Mouse (Mus musculus) heart, adult 2 months (tissue): ENCODE data around the gene Nr5a1. TPM values are rescaled to one million over a fixed set of nuclear protein-coding genes. Genes with fewer than 3 reads are reported as not detected.

Source experiments
- DNase-seq, 2 experiments: peaks; one replicate each; pipeline ENCODE4 v3.0.0; 2021
- H3K27ac ChIP-seq: fragments of 200-600 bp; 2 replicates; pipeline ENCODE4 v1.8.1; 2022
- H3K27me3 ChIP-seq: fragments of 200-500 bp; 2 replicates; pipeline ENCODE4 v1.6.1; 2012; ENCODE audit warnings: mild to moderate bottlenecking, low read length, inconsistent platforms, mixed read lengths; ENCODE audit not compliant: control insufficient read depth, insufficient read depth
- H3K36me3 ChIP-seq: fragments of 200-500 bp; 2 replicates; pipeline ENCODE4 v1.6.1; 2012; ENCODE audit warnings: low read length, inconsistent platforms; ENCODE audit not compliant: control insufficient read depth, insufficient read depth
- H3K4me1 ChIP-seq: fragments of 200-500 bp; 2 replicates; pipeline ENCODE4 v1.6.1; 2011; ENCODE audit warnings: low read length; ENCODE audit not compliant: control insufficient read depth, insufficient read depth
- H3K4me3 ChIP-seq: fragments of 200-600 bp; 2 replicates; pipeline ENCODE4 v1.8.1; 2022
- H3K79me2 ChIP-seq: fragments of 200-500 bp; replicated peaks from 2 replicates; pipeline ENCODE4 v1.6.1; 2012; ENCODE audit warnings: mild to moderate bottlenecking, inconsistent platforms, low read length, moderate library complexity, mixed read lengths; ENCODE audit not compliant: control insufficient read depth, insufficient read depth
- H3K9ac ChIP-seq: fragments of 200-500 bp; 2 replicates; pipeline ENCODE4 v1.6.1; 2012; ENCODE audit warnings: low read depth, mild to moderate bottlenecking, control low read depth, inconsistent platforms, low read length, mixed read lengths
- CTCF ChIP-seq: fragments of 200-600 bp; IDR thresholded peaks from 2 replicates; pipeline ENCODE4 v1.8.1; 2022; ENCODE audit warnings: antibody characterized with exemption, mild to moderate bottlenecking, moderate library complexity
- EP300 ChIP-seq: fragments of 200-500 bp; IDR thresholded peaks from 2 replicates; pipeline ENCODE4 v1.6.1; 2011; ENCODE audit warnings: low read depth, low read length, control low read depth; ENCODE audit not compliant: insufficient read depth
- POLR2A ChIP-seq: fragments of 200-500 bp; IDR thresholded peaks from 2 replicates; pipeline ENCODE4 v1.6.1; 2011; ENCODE audit warnings: mild to moderate bottlenecking, low read depth, low read length, control low read depth; ENCODE audit not compliant: insufficient read depth
- WGBS: fragments of 180-500 bp; shearing (Covaris S2); methylation state at CpG from one replicate; pipeline ENCODE4 v1.1.7; 2018; 5-methylcytosine and 5-hydroxymethylcytosine counted together
- intact Hi-C: fragments of 180-260 bp; cut with DNase I; formaldehyde crosslinking; loops from one replicate; pipeline ENCODE4 v1.15.1; 2025
- polyA plus RNA-seq: library from polyadenylated mRNA; depleted of rRNA; stranded (reverse); fragments of >200 nt; gene quantifications from 2 replicates; pipeline ENCODE4 v1.2.3, GENCODE M21; 2012
- total RNA-seq, 2 experiments: library from RNA; stranded (reverse); gene quantifications; 2 replicates each; pipeline ENCODE4 v1.2.3; 2021

Gene Nr5a1
- total and polyA plus RNA-seq, 3 experiments, result 0.16 TPM; not detected in 2

DNA sequence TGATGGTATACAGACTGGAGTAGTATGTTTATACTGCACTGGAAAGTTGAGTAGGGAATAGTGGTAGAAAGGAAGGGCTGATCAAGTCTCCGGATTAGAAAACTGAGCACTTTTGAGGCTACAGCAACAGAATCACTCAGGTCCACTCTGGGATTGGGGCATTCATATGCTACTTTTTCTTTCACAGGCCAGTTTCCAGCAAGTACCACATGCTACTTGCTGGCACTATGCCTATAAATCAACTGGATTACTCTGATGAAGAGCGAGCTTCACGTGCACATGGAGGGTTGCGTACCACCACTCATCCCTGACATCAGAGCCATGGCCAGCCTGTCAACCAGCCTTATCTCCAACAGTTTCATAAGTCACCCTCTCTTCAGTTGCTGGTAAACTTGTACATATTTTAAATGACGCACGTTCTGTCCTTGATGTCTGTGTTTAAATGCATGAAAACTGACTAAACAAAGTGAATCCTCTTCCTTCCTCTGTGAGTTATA, 16.0 kb upstream of the Nr5a1 start:
- no peak for DNase-seq

DNA sequence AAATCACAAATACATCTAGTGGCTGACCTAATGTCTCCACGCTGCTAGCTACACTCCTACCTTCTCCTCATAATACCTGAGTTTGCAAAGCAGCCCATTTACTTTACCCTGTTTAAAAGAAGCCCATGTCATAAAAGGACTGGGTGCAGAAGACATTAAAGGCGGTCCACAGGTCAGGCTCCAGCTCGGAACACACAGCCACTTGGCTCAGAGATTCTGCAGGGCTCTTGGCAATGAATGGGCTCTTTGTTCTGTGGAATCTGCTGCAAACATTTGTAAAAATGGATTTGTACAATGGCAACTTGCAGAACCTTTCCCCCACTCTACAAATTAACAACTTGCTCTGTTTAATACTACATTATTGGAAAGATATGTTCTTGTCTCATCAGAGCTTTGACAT, 11.1 kb upstream of the Nr5a1 start:
- Histone ChIP-seq H3K27ac (no peak overlapping the region), H3K4me3 (no peak overlapping the region), H3K9ac (no peak overlapping the region), H3K27me3 (no peaks in the 10 kb centered on the region), H3K79me2 (no peaks in the 10 kb centered on the region), H3K36me3 (no peaks in the 10 kb centered on the region), H3K4me1 (no peaks in the 10 kb centered on the region)
- 69% methylated on average over 3 of the region's 3 CpGs for WGBS
- no peak for DNase-seq
- TF ChIP-seq EP300 (no peak), POLR2A (no peak), CTCF (no peak)
- intact Hi-C loops, result no loop called here

More for the DNA sequence above, 16.0 kb upstream of the Nr5a1 start:
- Histone ChIP-seq H3K27me3 (no peaks in the 10 kb centered on the region), H3K9ac (no peak overlapping the region), H3K4me1 (no peaks in the 10 kb centered on the region), H3K36me3 (no peaks in the 10 kb centered on the region), H3K4me3 (no peak overlapping the region), H3K27ac (no peak overlapping the region), H3K79me2 (no peaks in the 10 kb centered on the region)
- intact Hi-C loops, result no loop called here
- no peak for TF ChIP-seq CTCF
- no peak for TF ChIP-seq POLR2A
- no peak for TF ChIP-seq EP300
- 93% methylated on average over 6 of the region's 6 CpGs for WGBS

DNA sequence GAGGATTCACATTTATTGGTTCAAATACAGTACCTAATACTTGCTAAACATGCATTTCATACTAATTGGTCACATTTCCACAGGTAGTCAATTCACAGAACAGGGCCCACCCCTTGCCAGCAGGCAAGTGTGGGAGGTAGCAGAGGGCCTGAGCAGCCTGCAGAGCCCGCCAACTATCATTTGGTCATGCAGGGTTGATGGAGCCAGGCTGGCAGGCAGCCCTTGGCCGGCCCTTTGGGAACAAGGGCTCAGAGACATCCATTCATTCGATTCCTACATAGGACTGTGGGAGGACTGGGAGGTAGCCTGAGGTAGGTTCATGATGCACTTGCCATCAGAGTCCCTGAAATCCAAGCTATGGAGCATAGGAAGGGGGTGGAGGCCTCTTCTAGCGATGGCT, 9.0 kb upstream of the Nr5a1 start:
- Histone ChIP-seq H3K36me3 (no peaks in the 10 kb centered on the region), H3K27ac (no peak overlapping the region), H3K4me3 (no peak overlapping the region), H3K79me2 (no peaks in the 10 kb centered on the region), H3K27me3 (no peaks in the 10 kb centered on the region), H3K4me1 (no peaks in the 10 kb centered on the region), H3K9ac (no peak overlapping the region)
- intact Hi-C loops, result no loop called here
- DNase-seq, result no peak
- 81% methylated on average over 4 of the region's 4 CpGs for WGBS
- no peak for TF ChIP-seq EP300
- no peak for TF ChIP-seq POLR2A

DNA sequence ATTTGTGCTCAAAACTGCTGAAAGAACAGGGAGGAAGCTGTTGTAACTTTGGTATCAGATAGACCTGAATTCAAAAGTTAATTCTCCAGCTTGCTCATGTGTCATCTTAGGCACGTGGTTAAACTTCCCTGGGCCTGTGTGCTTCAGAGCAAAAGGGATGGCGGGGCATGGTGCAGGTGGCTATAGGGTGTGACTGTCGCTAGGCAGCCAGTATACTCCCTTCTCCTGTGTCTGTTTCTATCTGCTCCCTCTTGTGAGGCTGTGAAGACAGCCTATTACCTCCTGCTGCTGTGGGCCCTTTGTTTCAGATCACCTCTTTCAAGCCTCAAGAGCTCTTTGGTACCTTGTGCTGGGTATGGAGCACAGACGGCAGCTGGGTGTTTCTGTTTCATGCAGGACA, 7.7 kb upstream of the Nr5a1 start:
- H3K79me2 ChIP-seq, result no peaks in the 10 kb centered on the region
- no peaks in the 10 kb centered on the region for H3K27me3 ChIP-seq
- no peak overlapping the region for H3K27ac ChIP-seq
- no peak overlapping the region for H3K9ac ChIP-seq
- WGBS, result 67% methylated on average over 4 of the region's 4 CpGs
- H3K36me3 ChIP-seq, result no peaks in the 10 kb centered on the region
- H3K4me3 ChIP-seq, result no peak overlapping the region
- intact Hi-C loops, result no loop called here
- H3K4me1 ChIP-seq, result no peaks in the 10 kb centered on the region
- no peak for TF ChIP-seq CTCF
- TF ChIP-seq POLR2A, result no peak
- no peak for TF ChIP-seq EP300
- no peak for DNase-seq

DNA sequence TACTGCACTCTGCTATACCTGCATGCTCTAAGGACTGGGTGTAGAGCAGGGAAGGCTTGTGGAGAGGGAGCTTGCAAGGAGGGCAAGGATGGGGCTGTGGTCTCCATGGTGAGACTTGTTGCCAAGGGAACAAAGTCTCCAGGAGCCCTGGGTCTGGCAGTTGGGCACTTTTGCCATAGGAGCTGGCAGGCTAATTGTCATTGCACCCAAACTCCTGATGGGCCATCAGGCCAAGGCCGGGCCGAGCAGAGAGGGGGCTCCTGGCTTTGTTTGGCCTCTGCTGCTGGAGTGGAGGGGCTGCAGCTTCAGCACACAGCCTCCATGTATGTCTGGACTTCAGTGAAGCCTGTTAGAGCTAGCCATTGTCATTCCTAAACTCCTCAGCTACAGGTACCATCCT, 6.3 kb upstream of the Nr5a1 start:
- WGBS, result 90% methylated on average over 2 of the region's 2 CpGs
- intact Hi-C loops, result no loop called here
- no peak for TF ChIP-seq CTCF
- no peak for TF ChIP-seq POLR2A
- TF ChIP-seq EP300, result no peak

DNA sequence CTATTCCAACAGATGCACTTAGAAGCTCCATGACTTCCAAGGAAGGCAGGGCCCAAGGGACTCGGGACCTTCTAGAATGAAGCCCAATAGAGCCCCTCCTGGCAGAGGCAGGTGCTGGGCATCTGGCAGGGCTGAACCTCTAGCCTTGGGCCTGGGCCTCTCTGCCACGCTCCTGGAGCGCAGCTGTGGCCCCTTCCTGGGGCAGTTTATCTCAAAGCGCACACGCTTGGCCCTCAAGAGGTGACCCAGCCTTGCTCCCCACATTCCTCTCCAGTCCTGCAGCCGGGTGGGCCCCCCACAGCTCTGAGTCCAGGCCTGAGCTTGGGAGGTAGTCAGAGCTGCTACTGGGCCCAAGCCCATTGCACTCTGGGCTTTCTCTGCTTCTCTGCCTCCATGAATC, 5.0 kb upstream of the Nr5a1 start:
- intact Hi-C loops, result loop anchor here (10.0 kb wide), 1 partner anchor 365 kb away; no protein-coding TSS in a partner anchor

More for the DNA sequence above, 6.3 kb upstream of the Nr5a1 start:
- Histone ChIP-seq H3K4me3 (no peak overlapping the region), H3K36me3 (no peaks in the 10 kb centered on the region), H3K27me3 (no peaks in the 10 kb centered on the region), H3K4me1 (no peaks in the 10 kb centered on the region), H3K27ac (no peak overlapping the region), H3K9ac (no peak overlapping the region), H3K79me2 (no peaks in the 10 kb centered on the region)
- DNase-seq, result no peak

More for the DNA sequence above, 5.0 kb upstream of the Nr5a1 start:
- H3K4me3 ChIP-seq, result no peak overlapping the region
- no peaks in the 10 kb centered on the region for H3K4me1 ChIP-seq
- 85% methylated on average over 6 of the region's 6 CpGs for WGBS
- no peak overlapping the region for H3K27ac ChIP-seq
- TF ChIP-seq CTCF (no peak), EP300 (no peak), POLR2A (no peak)
- H3K79me2 ChIP-seq, result no peaks in the 10 kb centered on the region
- 0 out of 2 replicates have a peak, but pooled peaks cover 2% of the 10 kb centered on the region for H3K27me3 ChIP-seq
- H3K9ac ChIP-seq, result no peak overlapping the region
- H3K36me3 ChIP-seq, result no peaks in the 10 kb centered on the region
- DNase-seq, result no peak
